Mouse (Mus musculus): ENCODE results near the gene Map3k9.

The Map3k9 gene

DNA sequence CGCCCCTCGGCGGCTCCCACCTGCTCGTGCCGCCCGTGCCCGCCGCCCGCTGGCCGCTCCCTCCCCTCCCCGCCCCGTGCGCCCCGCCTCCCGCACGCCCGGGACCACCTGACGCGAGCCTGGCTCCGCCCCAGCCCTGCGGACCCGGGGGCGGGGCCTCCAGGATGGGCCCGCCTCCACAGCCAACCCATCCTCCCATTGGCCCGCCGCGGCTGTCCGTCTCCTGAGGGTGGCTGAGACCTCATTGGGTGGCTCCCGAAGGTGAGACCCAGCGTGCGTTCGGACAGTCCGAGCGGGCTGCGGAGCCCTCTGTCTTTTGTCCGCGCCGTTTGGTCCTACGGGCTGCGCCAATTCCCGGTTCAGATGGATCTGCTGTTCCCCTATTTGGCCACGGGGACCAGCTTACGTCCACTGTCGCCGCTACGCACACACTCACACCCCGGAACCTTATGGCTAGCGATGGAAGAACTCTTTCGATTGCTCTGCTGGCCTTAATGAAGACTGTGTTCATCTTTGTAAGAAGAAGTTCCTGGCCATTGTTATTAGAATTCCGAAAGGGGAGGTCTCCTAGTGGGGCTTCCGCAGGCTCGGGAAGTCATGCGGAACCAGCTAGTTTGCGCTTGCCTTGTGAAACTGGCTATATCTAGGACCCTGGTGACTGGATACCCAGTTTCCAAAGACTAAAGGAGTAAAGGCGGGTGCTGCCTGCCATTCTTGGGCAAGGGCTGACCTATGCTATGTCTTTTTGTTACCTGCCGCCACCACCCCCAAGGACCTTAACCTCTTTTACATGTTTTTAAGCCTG, at the start of gene Map3k9:
Gene Map3k9, minus strand, starts transcription at position 71 of the 805 bp plus-strand sequence.
- DNase-seq (ENCODE audit: low spot score in 2 of 2): peak; percentile 89 to 95

GRCm38 (mm10) chr12:81828355-81828754, 47.4 kb upstream of the Map3k9 start:
- DNase-seq (ENCODE audit: low spot score in 2 of 2): no peak

- no peak for DNase-seq (ENCODE audit: low spot score in 2 of 2)
Observed at GRCm38 (mm10) chr12:81822778-81823480, 42.0 kb upstream of the Map3k9 start.

DNA sequence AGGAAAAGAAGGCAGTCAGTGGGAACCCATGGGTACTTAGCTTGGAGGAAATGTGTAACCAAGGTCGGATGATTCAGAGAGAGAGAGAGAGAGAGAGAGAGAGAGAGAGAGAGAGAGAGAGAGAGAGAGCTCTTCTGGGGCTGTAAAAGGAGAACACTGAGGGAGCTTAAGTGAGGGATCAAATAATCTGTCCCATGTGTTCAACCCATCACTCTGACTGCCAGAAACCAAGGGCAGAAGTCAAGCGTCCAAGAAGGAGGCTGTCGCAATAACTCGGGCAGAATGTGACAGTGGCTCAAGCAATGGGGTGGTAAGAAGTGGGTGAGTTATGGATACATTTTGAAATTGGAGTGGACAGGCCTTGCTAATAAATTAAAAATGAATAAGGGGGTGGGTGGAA, 41.2 kb upstream of the Map3k9 start:
- no peak for DNase-seq (ENCODE audit: low spot score in 2 of 2)

DNA sequence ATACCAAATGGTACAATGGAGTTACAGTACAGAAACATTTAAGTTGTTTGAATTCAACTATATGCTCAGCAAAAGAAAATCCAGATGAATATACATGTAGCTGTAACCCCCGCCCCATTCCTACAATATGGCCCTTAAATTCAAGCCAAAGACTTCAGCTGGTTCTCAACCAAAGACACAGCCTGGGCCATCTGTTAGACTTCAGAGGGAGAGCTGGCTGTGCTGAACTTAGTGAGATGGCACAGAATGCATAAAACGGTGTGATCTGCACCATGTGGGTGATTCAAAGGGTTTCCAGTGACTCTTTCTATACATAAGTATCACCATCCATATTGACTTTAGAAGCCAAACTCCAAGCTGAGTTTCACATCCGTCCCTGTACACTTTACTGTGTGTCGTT, 39.7 kb upstream of the Map3k9 start:
- no peak for DNase-seq (ENCODE audit: low spot score in 2 of 2)

- DNase-seq (ENCODE audit: low spot score in 2 of 2): no peak
Observed at GRCm38 (mm10) chr12:81817126-81817505, 36.1 kb upstream of the Map3k9 start.

- no peak for DNase-seq (ENCODE audit: low spot score in 2 of 2)
Observed at GRCm38 (mm10) chr12:81816330-81817125, 35.6 kb upstream of the Map3k9 start.

GRCm38 (mm10) chr12:81814742-81815141, 33.8 kb upstream of the Map3k9 start:
- no peak for DNase-seq (ENCODE audit: low spot score in 2 of 2)

DNA sequence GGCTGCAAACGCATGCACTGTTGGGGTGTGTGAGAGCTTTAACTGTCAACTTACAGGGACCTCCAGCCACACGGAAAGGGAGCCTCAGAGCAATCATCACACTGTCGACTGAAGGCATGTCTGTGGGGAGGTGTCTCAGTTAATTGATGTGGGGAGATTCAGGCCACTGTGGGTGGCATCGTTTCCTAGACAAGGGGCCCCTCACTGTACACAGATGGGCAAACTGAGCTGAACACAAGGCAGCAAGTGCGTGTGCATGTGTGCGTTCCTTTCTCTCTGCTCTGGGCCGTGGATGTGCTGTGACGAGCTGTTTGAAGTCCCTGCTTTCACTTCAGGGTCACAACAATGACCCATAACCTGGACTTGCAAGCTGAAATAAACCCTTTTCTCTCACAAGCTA, 29.4 kb upstream of the Map3k9 start:
- DNase-seq (ENCODE audit: low spot score in 2 of 2): no peak

GRCm38 (mm10) chr12:81808596-81808995, 27.6 kb upstream of the Map3k9 start:
- DNase-seq (ENCODE audit: low spot score in 2 of 2): no peak

- DNase-seq (ENCODE audit: low spot score in 2 of 2): peak in 1 of 2 experiments; percentile 11
Observed at GRCm38 (mm10) chr12:81807953-81808352, 27.0 kb upstream of the Map3k9 start.

DNA sequence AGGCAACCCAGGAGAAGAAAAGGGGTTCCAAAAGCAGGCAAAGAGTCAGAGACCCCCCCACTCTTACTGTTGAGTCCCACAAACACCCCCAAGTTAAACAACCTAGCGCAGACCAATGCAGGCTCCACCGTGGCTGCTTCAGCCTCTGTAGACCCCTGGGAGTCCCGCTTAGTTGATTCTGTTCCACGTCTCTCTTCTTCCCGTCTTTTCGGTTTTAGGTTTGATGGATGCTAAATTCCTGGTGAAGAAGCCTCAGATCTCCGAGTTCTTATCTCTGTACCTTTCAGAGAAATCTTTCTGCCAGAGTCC, 26.5 kb upstream of the Map3k9 start:
- DNase-seq (ENCODE audit: low spot score in 2 of 2): no peak

GRCm38 (mm10) chr12:81806759-81807528, 26.0 kb upstream of the Map3k9 start:
- peak in 1 of 2 experiments; percentile 10 for DNase-seq (ENCODE audit: low spot score in 2 of 2)

GRCm38 (mm10) chr12:81806114-81806513, 25.1 kb upstream of the Map3k9 start:
- no peak for DNase-seq (ENCODE audit: low spot score in 2 of 2)

DNA sequence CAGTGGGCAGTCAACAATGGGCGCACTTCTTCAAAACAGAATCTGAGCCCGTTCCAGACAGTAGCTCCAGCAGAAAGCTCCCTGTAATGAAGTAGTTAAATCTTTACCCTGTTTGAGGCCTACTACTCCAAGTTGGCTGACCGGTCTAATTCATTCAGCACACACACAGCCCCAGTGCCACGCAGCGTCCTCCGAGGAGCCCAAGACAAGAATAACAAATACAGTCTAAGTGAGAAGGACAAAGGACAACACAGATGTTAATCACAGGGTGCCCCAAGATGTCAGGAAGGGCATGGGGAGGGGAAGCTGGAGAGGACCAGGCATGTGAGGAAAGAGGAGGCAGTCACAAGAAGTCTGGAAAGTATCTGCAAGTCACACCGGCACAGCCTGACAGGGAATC, 22.8 kb upstream of the Map3k9 start:
- DNase-seq (ENCODE audit: low spot score in 2 of 2): no peak

GRCm38 (mm10) chr12:81803016-81803415, 22.0 kb upstream of the Map3k9 start:
- no peak for DNase-seq (ENCODE audit: low spot score in 2 of 2)

- no peak for DNase-seq (ENCODE audit: low spot score in 2 of 2)
Observed at GRCm38 (mm10) chr12:81801134-81801533, 20.2 kb upstream of the Map3k9 start.

DNA sequence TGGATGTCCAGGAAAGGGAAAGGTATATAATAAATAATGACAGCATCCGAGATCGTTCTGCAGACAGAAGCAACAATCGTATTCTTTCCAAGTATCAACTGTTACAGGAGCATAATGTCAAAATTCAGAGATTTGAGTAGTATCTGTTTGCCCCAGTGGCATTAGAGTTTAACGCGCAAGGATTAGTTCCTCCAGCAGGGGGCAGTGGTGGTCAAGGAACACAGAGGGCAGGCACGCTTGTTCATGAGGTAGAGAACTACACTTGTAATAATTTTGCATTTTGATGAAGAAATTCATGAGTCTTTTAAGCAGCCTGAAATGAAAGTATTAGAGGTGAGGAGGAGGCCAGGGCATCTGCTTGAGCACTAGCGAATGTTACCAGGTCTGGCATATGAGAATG, 15.6 kb upstream of the Map3k9 start:
- peak; percentile 70 to 87 for DNase-seq (ENCODE audit: low spot score in 2 of 2)

DNA sequence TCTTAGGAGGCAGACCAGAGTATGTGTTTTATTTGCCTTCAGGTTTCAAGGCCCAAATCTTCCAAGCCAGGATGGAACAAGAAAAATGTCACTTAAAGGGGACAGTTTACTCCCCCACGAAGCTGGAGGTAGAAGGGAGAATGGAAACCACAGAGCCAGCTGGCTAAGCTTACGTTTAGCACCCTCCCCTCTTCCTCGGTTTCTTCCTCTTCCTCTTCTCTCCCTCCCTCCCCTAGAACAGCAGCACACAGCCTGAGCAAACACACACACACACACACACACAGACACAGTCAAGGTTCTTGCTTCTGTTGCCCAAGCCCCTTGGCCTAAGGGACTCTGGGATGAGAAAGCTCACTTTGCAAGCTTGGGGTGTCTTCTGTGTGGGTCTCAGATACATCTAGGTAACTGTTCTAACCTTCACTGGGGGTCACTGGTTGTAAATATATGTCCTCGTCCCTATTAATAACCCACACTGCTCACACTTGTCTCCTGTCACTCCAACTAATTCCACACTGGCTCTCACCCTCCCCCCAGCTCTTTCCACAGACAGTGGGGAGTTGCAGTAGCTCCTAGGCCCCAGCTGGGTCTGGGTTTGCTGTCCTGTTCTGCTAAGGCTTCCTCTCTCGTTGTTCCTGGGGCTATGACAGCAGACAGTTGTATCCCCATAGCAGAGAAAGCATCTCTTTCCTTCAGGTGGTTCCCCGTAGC, 11.7 kb upstream of the Map3k9 start:
- DNase-seq (ENCODE audit: low spot score in 2 of 2): no peak

- DNase-seq (ENCODE audit: low spot score in 2 of 2): no peak
Observed at GRCm38 (mm10) chr12:81789499-81789898, 8.5 kb upstream of the Map3k9 start.

DNA sequence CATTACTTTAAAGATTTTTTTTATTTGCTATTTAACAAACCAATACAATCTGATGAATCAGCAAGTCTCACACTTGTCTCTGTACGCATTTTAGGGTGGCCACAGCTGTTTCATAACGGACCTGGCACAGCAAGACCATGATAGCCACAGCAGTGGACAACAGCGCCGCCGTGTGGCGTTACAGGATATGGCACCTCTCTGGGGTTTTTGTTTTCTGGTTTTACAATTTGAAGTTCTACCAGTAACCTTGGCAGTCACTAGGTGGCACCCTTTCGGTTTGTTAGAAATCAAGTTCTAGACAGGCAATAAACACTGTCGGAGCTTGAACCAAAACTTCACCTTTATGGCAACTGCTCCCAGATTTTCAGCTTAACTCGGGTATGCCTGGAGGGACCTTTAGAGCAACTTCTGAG, 7.7 kb upstream of the Map3k9 start:
- peak; percentile 92 to 97 for DNase-seq (ENCODE audit: low spot score in 2 of 2)
